Mouse (Mus musculus): ENCODE data around the gene Cxxc4.
"Not testable (repeated sequence)": the region's sequence is repeated elsewhere in the genome, so short reads cannot be mapped to it uniquely, and the experiment has no call there.

The Cxxc4 gene

GRCm38 (mm10) chr3:134236414-134237112, at the start of gene Cxxc4:
Gene Cxxc4, plus strand, starts transcription at chr3:134236484.
- DNase-seq (ENCODE audit: low read depth, low spot score): no peak

GRCm38 (mm10) chr3:134188979-134189946, 47.0 kb upstream of the Cxxc4 start:
- no peak for DNase-seq (ENCODE audit: low read depth, low spot score)

- no peak for DNase-seq (ENCODE audit: low read depth, low spot score)
These were observed 46.2 kb upstream of the Cxxc4 start for GRCm38 (mm10) chr3:134190046-134190445.

- no peak for DNase-seq (ENCODE audit: low read depth, low spot score)
These were observed 36.4 kb upstream of the Cxxc4 start for GRCm38 (mm10) chr3:134199892-134200291.

GRCm38 (mm10) chr3:134206624-134207023, 29.7 kb upstream of the Cxxc4 start:
- DNase-seq (ENCODE audit: low read depth, low spot score): no peak

- no peak for DNase-seq (ENCODE audit: low read depth, low spot score)
These were observed 25.3 kb upstream of the Cxxc4 start for GRCm38 (mm10) chr3:134210950-134211349.

GRCm38 (mm10) chr3:134219881-134220280, 16.4 kb upstream of the Cxxc4 start:
- DNase-seq (ENCODE audit: low read depth, low spot score): not testable (repeated sequence)

GRCm38 (mm10) chr3:134221002-134221401, 15.3 kb upstream of the Cxxc4 start:
- no peak for DNase-seq (ENCODE audit: low read depth, low spot score)

- DNase-seq (ENCODE audit: low read depth, low spot score): no peak
These were observed 13.7 kb upstream of the Cxxc4 start for GRCm38 (mm10) chr3:134222593-134222992.

- no peak for DNase-seq (ENCODE audit: low read depth, low spot score)
These were observed 12.3 kb upstream of the Cxxc4 start for GRCm38 (mm10) chr3:134223956-134224355.

GRCm38 (mm10) chr3:134225928-134226327, 10.4 kb upstream of the Cxxc4 start:
- no peak for DNase-seq (ENCODE audit: low read depth, low spot score)

- DNase-seq (ENCODE audit: low read depth, low spot score): no peak
These were observed 3.5 kb upstream of the Cxxc4 start for GRCm38 (mm10) chr3:134232753-134233152.

- DNase-seq (ENCODE audit: low read depth, low spot score): peak; percentile 76
These were observed 532 bp upstream of the Cxxc4 start for GRCm38 (mm10) chr3:134235491-134236413.

- no peak for DNase-seq (ENCODE audit: low read depth, low spot score)
These were observed 975 bp downstream of the Cxxc4 start for GRCm38 (mm10) chr3:134237113-134237805.

GRCm38 (mm10) chr3:134238621-134239310, 2.5 kb downstream of the Cxxc4 start:
- DNase-seq (ENCODE audit: low read depth, low spot score): peak; percentile 21

- peak; percentile 45 for DNase-seq (ENCODE audit: low read depth, low spot score)
These were observed 3.2 kb downstream of the Cxxc4 start for GRCm38 (mm10) chr3:134239321-134239970.

- peak; percentile 34 for DNase-seq (ENCODE audit: low read depth, low spot score)
These were observed 3.9 kb downstream of the Cxxc4 start for GRCm38 (mm10) chr3:134239971-134240717.

- DNase-seq (ENCODE audit: low read depth, low spot score): no peak
These were observed 4.4 kb downstream of the Cxxc4 start for GRCm38 (mm10) chr3:134240718-134241025.

- DNase-seq (ENCODE audit: low read depth, low spot score): no peak
These were observed 7.0 kb downstream of the Cxxc4 start for GRCm38 (mm10) chr3:134243168-134243849.

Measured in R1 (cell line).